Mouse (Mus musculus): ENCODE measurements around the gene Odf3b.

The Odf3b gene

GRCm38 (mm10) chr15:89378831-89379401 lies at the start of gene Odf3b:
Gene Odf3b (minus strand): TSS chr15:89379282.
- no peak for DNase-seq

GRCm38 (mm10) chr15:89428136-89428790 lies 49.2 kb upstream of the Odf3b start:
- DNase-seq: no peak

GRCm38 (mm10) chr15:89426716-89427115 lies 47.6 kb upstream of the Odf3b start:
- no peak for DNase-seq

- no peak for DNase-seq
These were observed 46.6 kb upstream of the Odf3b start, which contains the start of gene Cpt1b for GRCm38 (mm10) chr15:89425711-89426121. Gene Cpt1b (minus strand): TSS chr15:89425863.

- DNase-seq: no peak
These were observed 45.5 kb upstream of the Odf3b start for GRCm38 (mm10) chr15:89424621-89425020.

- no peak for DNase-seq
These were observed 42.9 kb upstream of the Odf3b start for GRCm38 (mm10) chr15:89421938-89422337.

- DNase-seq: no peak
These were observed 36.2 kb upstream of the Odf3b start for GRCm38 (mm10) chr15:89415282-89415681.

- DNase-seq: no peak
These were observed 31.0 kb upstream of the Odf3b start, which contains the start of gene Syce3 for GRCm38 (mm10) chr15:89410118-89410517. Gene Syce3 (minus strand): TSS chr15:89410503.

- DNase-seq: no peak
These were observed 27.6 kb upstream of the Odf3b start for GRCm38 (mm10) chr15:89406691-89407090.

GRCm38 (mm10) chr15:89404831-89405623 lies 25.9 kb upstream of the Odf3b start:
- DNase-seq: no peak

- DNase-seq: no peak
These were observed 23.4 kb upstream of the Odf3b start for GRCm38 (mm10) chr15:89402471-89402870.

- DNase-seq: no peak
These were observed 20.6 kb upstream of the Odf3b start for GRCm38 (mm10) chr15:89399716-89400115.

- DNase-seq: no peak
These were observed 19.1 kb upstream of the Odf3b start for GRCm38 (mm10) chr15:89398146-89398545.

- DNase-seq: no peak
These were observed 17.8 kb upstream of the Odf3b start for GRCm38 (mm10) chr15:89396883-89397282.

- no peak for DNase-seq
These were observed 11.0 kb upstream of the Odf3b start for GRCm38 (mm10) chr15:89390081-89390480.

- no peak for DNase-seq
These were observed 8.0 kb upstream of the Odf3b start for GRCm38 (mm10) chr15:89387127-89387526.

GRCm38 (mm10) chr15:89384617-89385016 lies 5.5 kb upstream of the Odf3b start, which contains the start of gene Klhdc7b:
Gene Klhdc7b (plus strand): TSS chr15:89384917.
- no peak for DNase-seq

GRCm38 (mm10) chr15:89379429-89379828 lies 347 bp upstream of the Odf3b start:
- no peak for DNase-seq

- DNase-seq: no peak
These were observed 899 bp downstream of the Odf3b start for GRCm38 (mm10) chr15:89377938-89378828.

- DNase-seq: no peak
These were observed 1.7 kb downstream of the Odf3b start for GRCm38 (mm10) chr15:89377362-89377761.

GRCm38 (mm10) chr15:89376957-89377356 lies 2.1 kb downstream of the Odf3b start, which contains the start of gene Tymp:
Gene Tymp (minus strand): TSS chr15:89377039.
- DNase-seq: no peak

- DNase-seq: no peak
These were observed 3.0 kb downstream of the Odf3b start for GRCm38 (mm10) chr15:89376040-89376439.
